Mouse (Mus musculus): ENCODE measurements around the gene Trim63. TPM values are rescaled to one million over a fixed set of nuclear protein-coding genes. Genes with fewer than 3 reads are reported as not detected.

Gene Trim63
- total and polyA plus RNA-seq, 2 experiments = 0.09 TPM; not detected in 1

GRCm38 (mm10) chr4:134296523-134296922 is 18.4 kb upstream of the Trim63 start:
- WGBS = 91% methylated on average over 4 of the region's 4 CpGs
- Histone ChIP-seq H3K4me1 (ENCODE audit: control insufficient read depth, insufficient read depth, low read length) (no peaks in the 10 kb centered on the region), H3K36me3 (ENCODE audit: control insufficient read depth, insufficient read depth, low read length) (no peaks in the 10 kb centered on the region), H3K79me2 (ENCODE audit: control insufficient read depth, insufficient read depth, low read length) (no peaks in the 10 kb centered on the region), H3K27ac (replicated peaks; ENCODE audit: insufficient read depth, low read depth, low read length) (no peak overlapping the region), H3K9ac (ENCODE audit: low read depth, low read length) (no peak overlapping the region), H3K4me3 (ENCODE audit: insufficient read depth, low read depth, low read length) (no peak overlapping the region), H3K27me3 (ENCODE audit: control insufficient read depth, insufficient read depth, low read length) (0 out of 2 replicates have a peak, but pooled peaks cover 2% of the 10 kb centered on the region)
- TF ChIP-seq POLR2A (IDR thresholded peaks at IDR 0.05; ENCODE audit: extremely low read depth, insufficient read depth, low read length) (no peak), CTCF (IDR thresholded peaks at IDR 0.05; ENCODE audit: low read depth, low read length) (no peak)
- DNase-seq (ENCODE audit: extremely low read depth, low read depth, low spot score) = no peak

- 93% methylated on average over 8 of the region's 8 CpGs for WGBS
- H3K36me3 ChIP-seq (ENCODE audit: control insufficient read depth, insufficient read depth, low read length) = no peaks in the 10 kb centered on the region
- H3K9ac ChIP-seq (ENCODE audit: low read depth, low read length) = no peak overlapping the region
- H3K27ac ChIP-seq (replicated peaks; ENCODE audit: insufficient read depth, low read depth, low read length) = no peak overlapping the region
- no peaks in the 10 kb centered on the region for H3K79me2 ChIP-seq (ENCODE audit: control insufficient read depth, insufficient read depth, low read length)
- H3K4me3 ChIP-seq (ENCODE audit: insufficient read depth, low read depth, low read length) = no peak overlapping the region
- no peaks in the 10 kb centered on the region for H3K4me1 ChIP-seq (ENCODE audit: control insufficient read depth, insufficient read depth, low read length)
- DNase-seq (ENCODE audit: extremely low read depth, low read depth, low spot score) = no peak
- 0 out of 2 replicates have a peak, but pooled peaks cover 2% of the 10 kb centered on the region for H3K27me3 ChIP-seq (ENCODE audit: control insufficient read depth, insufficient read depth, low read length)
- TF ChIP-seq POLR2A (IDR thresholded peaks at IDR 0.05; ENCODE audit: extremely low read depth, insufficient read depth, low read length) = no peak
These were observed 17.6 kb upstream of the Trim63 start for GRCm38 (mm10) chr4:134297369-134297768.

DNA sequence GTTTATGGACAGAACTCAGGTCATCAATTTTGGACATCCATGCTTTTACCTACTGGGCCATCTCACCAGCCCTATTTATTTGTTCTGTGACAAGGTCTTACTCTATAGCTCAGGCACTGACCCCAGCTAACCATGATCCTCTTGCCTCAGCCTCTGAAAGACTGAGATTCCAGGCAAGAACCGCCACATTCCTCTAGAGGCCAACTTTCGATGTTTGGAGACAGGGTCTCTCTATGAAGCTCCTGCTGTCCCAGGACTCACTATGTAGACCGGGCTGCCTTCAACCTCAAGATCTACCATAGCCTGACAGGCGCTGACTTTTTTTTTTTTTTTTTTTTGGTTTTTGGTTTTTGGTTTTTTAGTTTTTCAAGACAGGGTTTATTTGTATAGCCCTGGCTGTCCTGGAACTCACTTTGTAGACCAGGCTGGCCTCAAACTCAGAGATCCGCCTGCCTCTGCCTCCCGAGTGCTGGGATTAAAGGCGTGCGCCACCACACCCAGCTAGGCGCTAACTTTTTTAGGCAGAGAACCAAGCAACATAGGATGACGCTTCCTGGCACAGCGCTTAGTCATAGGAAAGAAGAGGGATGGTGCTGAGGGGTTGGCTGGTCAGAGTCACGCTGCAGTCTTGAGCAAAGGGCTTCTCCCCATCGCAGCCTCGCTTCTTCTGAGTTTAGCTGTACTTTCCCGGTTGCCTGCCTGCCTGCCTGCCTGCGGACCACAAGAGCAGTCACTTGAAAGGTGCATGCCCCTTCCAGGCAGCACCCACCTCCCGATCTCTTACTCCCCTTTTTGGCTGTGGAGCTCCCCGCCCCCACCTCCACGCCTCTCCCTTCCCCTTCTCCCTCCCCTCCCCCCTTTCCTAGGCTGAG is 16.1 kb upstream of the Trim63 start:
- no peak for DNase-seq (ENCODE audit: extremely low read depth, low read depth, low spot score)
- no peaks in the 10 kb centered on the region for H3K27me3 ChIP-seq (ENCODE audit: control insufficient read depth, insufficient read depth, low read length)
- no peaks in the 10 kb centered on the region for H3K4me1 ChIP-seq (ENCODE audit: control insufficient read depth, insufficient read depth, low read length)
- no peaks in the 10 kb centered on the region for H3K36me3 ChIP-seq (ENCODE audit: control insufficient read depth, insufficient read depth, low read length)
- H3K79me2 ChIP-seq (ENCODE audit: control insufficient read depth, insufficient read depth, low read length) = no peaks in the 10 kb centered on the region
- H3K27ac ChIP-seq (replicated peaks; ENCODE audit: insufficient read depth, low read depth, low read length) = no peak overlapping the region
- WGBS = 75% methylated on average over 19 of the region's 19 CpGs
- no peak for TF ChIP-seq POLR2A (IDR thresholded peaks at IDR 0.05; ENCODE audit: extremely low read depth, insufficient read depth, low read length)
- TF ChIP-seq CTCF (IDR thresholded peaks at IDR 0.05; ENCODE audit: low read depth, low read length) = no peak
- H3K4me3 ChIP-seq (ENCODE audit: insufficient read depth, low read depth, low read length) = no peak overlapping the region
- H3K9ac ChIP-seq (ENCODE audit: low read depth, low read length) = no peak overlapping the region

DNA sequence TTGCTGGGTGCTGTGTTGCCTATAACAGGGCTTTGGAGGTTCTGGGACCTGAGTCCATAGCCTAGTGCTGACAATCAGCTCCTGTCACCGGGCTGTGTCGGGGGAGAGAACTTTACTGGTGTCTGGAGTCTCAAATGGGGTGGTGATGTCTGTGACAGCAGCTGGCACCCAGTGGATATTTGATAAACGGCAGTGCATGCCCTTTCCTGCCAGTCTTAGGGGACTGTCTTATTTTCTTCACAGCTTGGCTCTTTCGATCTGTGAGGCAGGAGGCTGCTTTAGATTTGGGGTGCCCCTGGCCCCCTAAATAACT is 15.5 kb upstream of the Trim63 start:
- DNase-seq (ENCODE audit: extremely low read depth, low read depth, low spot score) = no peak

DNA sequence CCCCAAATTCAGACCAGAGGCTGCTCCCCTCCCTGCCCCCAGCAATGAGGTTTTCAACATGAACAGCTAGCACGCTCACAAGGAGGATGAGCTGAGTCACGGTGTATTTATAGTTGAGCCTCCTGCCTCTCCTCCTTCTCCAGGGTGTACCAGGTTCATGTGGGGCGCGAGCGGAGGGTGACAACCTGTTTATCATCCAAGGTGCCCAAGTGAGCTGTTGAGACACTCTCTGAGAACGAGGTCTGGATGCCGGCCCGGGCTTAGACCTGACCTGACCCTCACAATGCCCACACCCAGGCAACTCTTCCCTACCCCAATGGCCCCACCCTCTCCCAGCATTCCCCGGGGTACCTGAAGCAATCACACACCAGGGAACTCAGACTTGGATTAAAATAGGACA is 14.6 kb upstream of the Trim63 start:
- H3K27me3 ChIP-seq (ENCODE audit: control insufficient read depth, insufficient read depth, low read length) = no peaks in the 10 kb centered on the region
- no peaks in the 10 kb centered on the region for H3K36me3 ChIP-seq (ENCODE audit: control insufficient read depth, insufficient read depth, low read length)
- H3K79me2 ChIP-seq (ENCODE audit: control insufficient read depth, insufficient read depth, low read length) = no peaks in the 10 kb centered on the region
- H3K27ac ChIP-seq (replicated peaks; ENCODE audit: insufficient read depth, low read depth, low read length) = no peak overlapping the region
- DNase-seq (ENCODE audit: extremely low read depth, low read depth, low spot score) = no peak
- WGBS = 80% methylated on average over 9 of the region's 9 CpGs
- H3K4me3 ChIP-seq (ENCODE audit: insufficient read depth, low read depth, low read length) = no peak overlapping the region
- H3K4me1 ChIP-seq (ENCODE audit: control insufficient read depth, insufficient read depth, low read length) = no peaks in the 10 kb centered on the region
- H3K9ac ChIP-seq (ENCODE audit: low read depth, low read length) = no peak overlapping the region
- TF ChIP-seq POLR2A (IDR thresholded peaks at IDR 0.05; ENCODE audit: extremely low read depth, insufficient read depth, low read length) = no peak
- TF ChIP-seq CTCF (IDR thresholded peaks at IDR 0.05; ENCODE audit: low read depth, low read length) = no peak

More for the DNA sequence above, 15.5 kb upstream of the Trim63 start:
- H3K4me3 ChIP-seq (ENCODE audit: insufficient read depth, low read depth, low read length) = no peak overlapping the region
- H3K27ac ChIP-seq (replicated peaks; ENCODE audit: insufficient read depth, low read depth, low read length) = no peak overlapping the region
- H3K36me3 ChIP-seq (ENCODE audit: control insufficient read depth, insufficient read depth, low read length) = no peaks in the 10 kb centered on the region
- H3K9ac ChIP-seq (ENCODE audit: low read depth, low read length) = no peak overlapping the region
- H3K4me1 ChIP-seq (ENCODE audit: control insufficient read depth, insufficient read depth, low read length) = no peaks in the 10 kb centered on the region
- H3K27me3 ChIP-seq (ENCODE audit: control insufficient read depth, insufficient read depth, low read length) = no peaks in the 10 kb centered on the region
- TF ChIP-seq POLR2A (IDR thresholded peaks at IDR 0.05; ENCODE audit: extremely low read depth, insufficient read depth, low read length) = no peak
- no peak for TF ChIP-seq CTCF (IDR thresholded peaks at IDR 0.05; ENCODE audit: low read depth, low read length)
- no peaks in the 10 kb centered on the region for H3K79me2 ChIP-seq (ENCODE audit: control insufficient read depth, insufficient read depth, low read length)
- 59% methylated on average over 4 of the region's 4 CpGs for WGBS

DNA sequence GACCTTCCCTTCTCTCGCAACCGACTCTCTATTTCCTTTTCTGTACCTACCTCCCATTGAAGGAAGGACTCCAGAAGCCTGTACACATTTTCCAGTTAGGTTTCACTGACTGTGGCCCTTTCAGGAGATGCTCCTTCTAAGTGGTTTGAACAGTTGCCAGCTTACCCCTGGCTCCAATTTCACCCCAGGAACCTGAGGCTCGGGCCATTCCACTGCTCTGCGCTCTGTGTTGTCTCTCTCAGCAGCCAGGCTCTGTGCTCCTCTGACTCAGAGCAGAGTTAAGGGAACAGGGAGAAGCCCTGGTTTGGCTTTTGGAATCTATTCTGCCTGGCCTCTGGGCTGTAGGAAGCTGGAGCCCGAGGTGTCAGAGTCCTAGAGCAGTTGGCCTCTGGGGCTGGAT is 12.8 kb upstream of the Trim63 start:
- Histone ChIP-seq H3K36me3 (ENCODE audit: control insufficient read depth, insufficient read depth, low read length) (no peaks in the 10 kb centered on the region), H3K9ac (ENCODE audit: low read depth, low read length) (no peak overlapping the region), H3K4me3 (ENCODE audit: insufficient read depth, low read depth, low read length) (no peak overlapping the region), H3K4me1 (ENCODE audit: control insufficient read depth, insufficient read depth, low read length) (no peaks in the 10 kb centered on the region), H3K27me3 (ENCODE audit: control insufficient read depth, insufficient read depth, low read length) (no peaks in the 10 kb centered on the region), H3K27ac (replicated peaks; ENCODE audit: insufficient read depth, low read depth, low read length) (no peak overlapping the region), H3K79me2 (ENCODE audit: control insufficient read depth, insufficient read depth, low read length) (no peaks in the 10 kb centered on the region)
- WGBS = 85% methylated on average over 5 of the region's 5 CpGs
- no peak for DNase-seq (ENCODE audit: extremely low read depth, low read depth, low spot score)
- no peak for TF ChIP-seq CTCF (IDR thresholded peaks at IDR 0.05; ENCODE audit: low read depth, low read length)
- no peak for TF ChIP-seq POLR2A (IDR thresholded peaks at IDR 0.05; ENCODE audit: extremely low read depth, insufficient read depth, low read length)
